Mouse (Mus musculus): ENCODE results near the gene Gm20695.
"Not testable (repeated sequence)": the region's sequence is repeated elsewhere in the genome, so short reads cannot be mapped to it uniquely, and the experiment has no call there.

Gm20695 gene

DNA sequence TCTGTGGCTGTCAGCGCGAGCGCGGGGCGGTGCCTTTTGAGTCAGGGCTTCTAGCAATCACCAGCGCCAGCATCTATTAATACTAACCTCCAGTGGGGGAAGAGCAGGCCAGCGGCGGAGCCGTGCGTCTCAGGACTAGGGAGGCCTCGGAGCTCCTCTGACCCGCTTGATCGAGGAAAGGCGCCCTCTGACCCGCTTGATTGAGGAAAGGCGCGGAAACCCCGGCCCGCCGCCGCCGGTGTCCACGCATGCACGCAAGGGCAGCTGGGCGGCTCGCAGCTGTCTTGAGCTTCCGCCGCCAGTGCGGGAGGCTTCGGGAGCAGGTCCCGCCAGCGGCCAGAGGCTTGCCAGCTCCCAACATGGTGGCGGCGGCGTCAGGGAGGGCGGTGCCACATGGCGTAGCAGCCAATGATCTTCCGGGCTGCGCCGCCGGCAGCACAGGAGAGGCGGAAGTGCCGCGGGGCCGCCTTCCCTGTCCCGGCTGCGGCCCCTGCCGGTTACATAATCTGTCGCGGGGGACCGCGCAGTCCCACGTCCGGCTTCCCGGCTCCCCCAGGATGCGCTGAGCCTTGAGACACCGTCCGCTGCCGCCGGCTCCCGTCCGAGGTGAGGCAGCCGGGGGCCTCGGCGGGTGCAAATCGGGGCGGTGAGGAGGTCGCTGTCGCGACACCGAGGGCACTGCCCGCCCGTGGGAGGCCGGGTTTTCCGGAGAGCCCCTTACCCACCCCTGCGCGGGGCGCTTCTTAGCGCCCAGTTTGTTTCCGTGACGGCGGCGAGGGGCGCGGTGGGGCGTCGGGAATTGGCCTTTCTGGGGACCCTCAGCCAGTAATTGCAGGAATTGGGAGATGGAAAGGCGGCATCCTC lies at the start of gene Gm20695, which contains the start of gene Zfp597:
TSS of gene Gm20695 (plus strand) at position 448 of the 864 bp plus-strand sequence.
TSS of gene Zfp597 (minus strand) at position 361 of the 864 bp plus-strand sequence.
- Histone ChIP-seq H3K9me3 (ENCODE audit: low read length) (no peaks in the 10 kb centered on the region), H3K27me3 (ENCODE audit: insufficient read depth, low read length) (no peaks in the 10 kb centered on the region), H3K4me1 (replicated peaks; ENCODE audit: low read depth, low read length) (peaks cover 24% of the 10 kb centered on the region), H3K4me3 (replicated peaks; ENCODE audit: low read length) (peak within 1 kb of the TSS; percentile 100), H3K36me3 (ENCODE audit: insufficient read depth, low read length) (peaks cover 18% of the 10 kb centered on the region; the same call in 1 of the 2 replicates)
- TF ChIP-seq NANOG (IDR thresholded peaks at IDR 0.05; ENCODE audit: borderline replicate concordance, low read length), result no peak
- TF ChIP-seq POU5F1 (IDR thresholded peaks at IDR 0.05; ENCODE audit: borderline replicate concordance, low read length), result no peak
- no peak for TF ChIP-seq CTCF (conservative IDR thresholded peaks at IDR 0.05; ENCODE audit: low read length)

DNA sequence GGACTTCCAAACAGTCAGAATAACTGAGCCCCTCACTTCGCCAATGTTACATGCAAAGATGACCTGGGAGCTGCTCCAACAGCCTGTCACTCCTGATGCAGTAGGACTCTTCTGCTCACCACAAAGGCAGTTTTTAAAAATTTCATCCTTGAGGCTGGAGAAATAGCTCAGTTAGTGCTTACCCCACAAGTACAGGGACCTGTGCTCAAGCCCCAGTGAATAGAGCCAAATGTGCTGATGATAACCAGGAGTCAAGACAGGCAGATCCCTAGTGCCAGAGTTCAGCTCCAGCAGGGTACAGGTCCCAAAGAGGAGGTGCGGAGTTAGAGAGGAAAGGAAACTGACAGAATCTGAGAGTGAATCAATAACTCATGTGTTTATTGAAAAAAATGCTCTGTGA lies 49.0 kb upstream of the Gm20695 start:
- 0 out of 2 replicates have a peak, but pooled peaks cover 6% of the 10 kb centered on the region for H3K27me3 ChIP-seq (ENCODE audit: insufficient read depth, low read length)
- no peak for TF ChIP-seq CTCF (conservative IDR thresholded peaks at IDR 0.05; ENCODE audit: low read length)
- no peaks in the 10 kb centered on the region for H3K36me3 ChIP-seq (ENCODE audit: insufficient read depth, low read length)

DNA sequence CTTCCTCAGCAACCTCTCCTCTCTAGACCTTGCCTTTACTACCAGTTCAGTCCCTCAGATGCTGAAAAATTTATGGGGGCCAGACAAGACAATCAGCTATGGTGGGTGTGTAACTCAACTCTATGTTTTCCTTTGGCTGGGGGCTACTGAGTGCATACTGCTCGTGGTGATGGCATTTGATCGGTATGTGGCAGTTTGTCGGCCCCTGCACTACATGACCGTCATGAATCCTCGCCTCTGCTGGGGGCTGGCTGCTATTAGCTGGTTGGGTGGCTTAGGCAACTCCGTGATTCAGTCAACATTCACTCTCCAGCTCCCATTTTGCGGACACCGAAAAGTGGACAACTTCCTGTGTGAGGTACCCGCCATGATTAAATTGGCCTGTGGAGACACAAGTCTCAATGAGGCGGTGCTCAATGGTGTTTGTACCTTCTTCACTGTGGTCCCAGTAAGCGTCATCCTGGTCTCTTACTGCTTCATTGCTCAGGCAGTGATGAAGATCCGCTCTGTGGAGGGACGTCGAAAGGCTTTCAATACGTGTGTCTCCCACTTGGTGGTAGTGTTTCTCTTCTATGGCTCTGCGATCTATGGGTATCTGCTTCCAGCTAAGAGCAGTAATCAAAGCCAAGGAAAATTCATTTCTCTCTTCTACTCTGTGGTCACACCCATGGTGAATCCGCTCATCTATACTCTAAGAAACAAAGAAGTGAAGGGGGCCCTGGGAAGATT lies 45.1 kb upstream of the Gm20695 start:
- Histone ChIP-seq H3K4me1 (replicated peaks; ENCODE audit: low read depth, low read length) (peaks cover 29% of the 10 kb centered on the region), H3K27me3 (ENCODE audit: insufficient read depth, low read length) (0 out of 2 replicates have a peak, but pooled peaks cover 6% of the 10 kb centered on the region), H3K36me3 (ENCODE audit: insufficient read depth, low read length) (no peaks in the 10 kb centered on the region), H3K9me3 (ENCODE audit: low read length) (no peaks in the 10 kb centered on the region), H3K4me3 (replicated peaks; ENCODE audit: low read length) (peak overlapping the region; percentile 67)
- TF ChIP-seq CTCF (conservative IDR thresholded peaks at IDR 0.05; ENCODE audit: low read length) (peak; percentile 55), NANOG (IDR thresholded peaks at IDR 0.05; ENCODE audit: borderline replicate concordance, low read length) (no peak)

More for the DNA sequence above, 49.0 kb upstream of the Gm20695 start:
- Histone ChIP-seq H3K4me1 (replicated peaks; ENCODE audit: low read depth, low read length) (peaks cover 9% of the 10 kb centered on the region), H3K9me3 (ENCODE audit: low read length) (no peaks in the 10 kb centered on the region), H3K4me3 (replicated peaks; ENCODE audit: low read length) (no peak overlapping the region)

DNA sequence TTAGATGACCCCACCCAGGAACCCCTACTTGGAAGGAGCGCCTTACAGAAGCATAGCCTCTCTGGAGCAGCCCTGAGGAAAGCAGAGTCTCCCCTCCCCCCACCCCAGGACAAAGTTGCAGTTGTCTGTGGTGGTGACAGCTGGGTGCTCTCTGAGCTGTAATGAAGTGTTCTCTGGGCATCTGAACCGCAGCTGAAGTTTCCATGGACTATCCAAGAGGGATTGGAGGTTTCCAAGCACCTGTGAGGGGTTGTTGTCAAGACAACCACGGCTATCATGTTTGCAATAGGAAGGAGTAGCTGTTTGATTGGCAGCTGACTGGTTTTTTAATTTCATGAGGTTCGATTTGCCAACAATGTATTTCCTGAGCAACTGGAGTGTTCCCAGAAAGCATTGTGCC lies 41.5 kb upstream of the Gm20695 start:
- H3K9me3 ChIP-seq (ENCODE audit: low read length), result no peaks in the 10 kb centered on the region
- peaks cover 49% of the 10 kb centered on the region for H3K4me1 ChIP-seq (replicated peaks; ENCODE audit: low read depth, low read length)
- TF ChIP-seq NANOG (IDR thresholded peaks at IDR 0.05; ENCODE audit: borderline replicate concordance, low read length), result no peak
- TF ChIP-seq CTCF (conservative IDR thresholded peaks at IDR 0.05; ENCODE audit: low read length), result no peak
- TF ChIP-seq POU5F1 (IDR thresholded peaks at IDR 0.05; ENCODE audit: borderline replicate concordance, low read length), result no peak
- 0 out of 2 replicates have a peak, but pooled peaks cover 6% of the 10 kb centered on the region for H3K27me3 ChIP-seq (ENCODE audit: insufficient read depth, low read length)
- H3K36me3 ChIP-seq (ENCODE audit: insufficient read depth, low read length), result no peaks in the 10 kb centered on the region
- no peak overlapping the region; the same call in 1 of the 2 replicates for H3K4me3 ChIP-seq (replicated peaks; ENCODE audit: low read length)

DNA sequence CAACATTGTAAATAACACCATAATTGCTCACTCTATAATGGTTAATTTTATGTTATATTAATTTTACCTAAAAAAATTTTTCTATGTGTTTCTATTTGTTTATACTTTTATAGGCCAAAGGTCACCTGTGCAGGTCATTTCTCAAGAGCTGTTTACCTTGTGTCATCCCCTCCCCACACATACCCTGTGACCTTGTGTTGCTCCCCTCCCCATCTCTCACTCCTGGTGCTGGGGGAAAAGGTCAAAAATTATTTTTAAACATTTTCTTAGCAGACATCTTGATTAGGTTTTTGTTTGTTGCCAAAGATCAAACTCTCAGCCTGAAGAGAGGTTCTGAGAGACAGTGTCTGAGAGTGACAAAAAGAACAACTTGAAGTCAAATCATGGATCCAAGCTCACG lies 40.7 kb upstream of the Gm20695 start:
- Histone ChIP-seq H3K4me3 (replicated peaks; ENCODE audit: low read length) (no peak overlapping the region), H3K36me3 (ENCODE audit: insufficient read depth, low read length) (no peaks in the 10 kb centered on the region), H3K9me3 (ENCODE audit: low read length) (no peaks in the 10 kb centered on the region), H3K27me3 (ENCODE audit: insufficient read depth, low read length) (0 out of 2 replicates have a peak, but pooled peaks cover 3% of the 10 kb centered on the region), H3K4me1 (replicated peaks; ENCODE audit: low read depth, low read length) (peaks cover 58% of the 10 kb centered on the region)
- TF ChIP-seq NANOG (IDR thresholded peaks at IDR 0.05; ENCODE audit: borderline replicate concordance, low read length), result no peak
- no peak for TF ChIP-seq POU5F1 (IDR thresholded peaks at IDR 0.05; ENCODE audit: borderline replicate concordance, low read length)
- TF ChIP-seq CTCF (conservative IDR thresholded peaks at IDR 0.05; ENCODE audit: low read length), result no peak

DNA sequence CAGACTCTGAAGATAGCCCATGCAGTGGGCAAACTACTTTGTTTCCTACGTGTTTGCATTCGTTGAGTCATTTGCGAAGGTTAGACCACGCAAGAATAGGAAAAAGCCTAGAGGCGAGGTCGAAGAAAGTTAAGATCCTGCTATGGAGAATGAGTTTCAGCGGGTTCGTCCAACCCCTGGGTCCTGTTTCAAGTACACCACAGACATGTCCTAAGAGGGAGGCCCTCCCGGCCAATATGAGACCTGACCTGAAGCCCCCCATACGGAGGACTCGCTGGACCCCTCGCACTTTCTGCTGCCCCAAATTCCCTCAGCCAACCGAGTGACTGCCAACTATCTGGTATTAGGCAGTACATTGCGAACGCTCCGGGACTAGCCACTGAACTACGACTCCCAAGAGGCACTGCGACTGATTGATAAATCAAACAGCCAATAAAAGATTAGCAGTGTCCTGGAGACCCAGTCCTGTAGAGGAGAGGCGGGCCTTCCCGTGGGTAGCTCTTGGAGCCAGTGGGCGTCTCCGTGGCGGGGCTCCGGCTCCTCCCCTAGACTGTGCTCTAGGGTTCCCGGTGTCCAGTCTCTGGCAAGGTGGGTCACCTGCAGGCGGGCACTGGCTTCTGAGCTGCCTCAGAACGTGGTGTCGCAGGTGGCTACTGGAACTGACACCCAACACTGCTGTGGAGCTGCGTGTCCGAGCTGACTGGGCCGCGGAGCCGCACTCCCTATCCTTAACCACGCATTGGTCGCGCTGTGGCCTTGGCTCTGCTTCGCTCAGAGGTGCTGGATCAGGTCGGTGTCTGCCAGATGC lies 37.5 kb upstream of the Gm20695 start, which contains the start of gene Zfp174:
TSS of gene Zfp174 (plus strand) at position 558 of the 808 bp plus-strand sequence.
- H3K27me3 ChIP-seq (ENCODE audit: insufficient read depth, low read length), result no peaks in the 10 kb centered on the region
- peak within 1 kb of the TSS; percentile 86 for H3K4me3 ChIP-seq (replicated peaks; ENCODE audit: low read length)
- 0 out of 2 replicates have a peak, but pooled peaks have one; percentile 2 for TF ChIP-seq CTCF (conservative IDR thresholded peaks at IDR 0.05; ENCODE audit: low read length)
- TF ChIP-seq POU5F1 (IDR thresholded peaks at IDR 0.05; ENCODE audit: borderline replicate concordance, low read length), result no peak
- H3K9me3 ChIP-seq (ENCODE audit: low read length), result no peaks in the 10 kb centered on the region
- H3K36me3 ChIP-seq (ENCODE audit: insufficient read depth, low read length), result no peaks in the 10 kb centered on the region
- H3K4me1 ChIP-seq (replicated peaks; ENCODE audit: low read depth, low read length), result peaks cover 80% of the 10 kb centered on the region

DNA sequence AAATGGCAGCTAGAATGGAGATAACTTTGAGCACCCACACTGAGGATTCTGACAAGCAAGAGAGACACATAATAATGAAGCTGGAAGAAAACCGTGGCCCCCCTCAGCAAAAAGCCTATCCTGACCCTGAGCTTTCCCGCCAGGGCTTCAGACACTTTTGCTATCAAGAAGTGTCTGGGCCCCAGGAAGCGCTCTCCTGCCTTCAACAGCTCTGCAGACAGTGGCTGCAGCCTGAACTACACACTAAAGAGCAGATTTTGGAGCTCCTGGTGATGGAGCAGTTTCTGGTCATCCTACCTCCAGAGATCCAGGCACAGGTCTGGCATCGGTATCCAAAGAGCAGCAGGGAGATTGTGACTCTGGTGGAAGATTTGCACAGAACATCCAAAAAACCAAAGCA lies 36.6 kb upstream of the Gm20695 start:
- H3K4me1 ChIP-seq (replicated peaks; ENCODE audit: low read depth, low read length), result peaks cover 80% of the 10 kb centered on the region
- no peak for TF ChIP-seq POU5F1 (IDR thresholded peaks at IDR 0.05; ENCODE audit: borderline replicate concordance, low read length)
- no peak for TF ChIP-seq CTCF (conservative IDR thresholded peaks at IDR 0.05; ENCODE audit: low read length)
- no peak for TF ChIP-seq NANOG (IDR thresholded peaks at IDR 0.05; ENCODE audit: borderline replicate concordance, low read length)
- H3K9me3 ChIP-seq (ENCODE audit: low read length), result no peaks in the 10 kb centered on the region
- peak overlapping the region; percentile 86 for H3K4me3 ChIP-seq (replicated peaks; ENCODE audit: low read length)
- no peaks in the 10 kb centered on the region for H3K36me3 ChIP-seq (ENCODE audit: insufficient read depth, low read length)
- H3K27me3 ChIP-seq (ENCODE audit: insufficient read depth, low read length), result no peaks in the 10 kb centered on the region

DNA sequence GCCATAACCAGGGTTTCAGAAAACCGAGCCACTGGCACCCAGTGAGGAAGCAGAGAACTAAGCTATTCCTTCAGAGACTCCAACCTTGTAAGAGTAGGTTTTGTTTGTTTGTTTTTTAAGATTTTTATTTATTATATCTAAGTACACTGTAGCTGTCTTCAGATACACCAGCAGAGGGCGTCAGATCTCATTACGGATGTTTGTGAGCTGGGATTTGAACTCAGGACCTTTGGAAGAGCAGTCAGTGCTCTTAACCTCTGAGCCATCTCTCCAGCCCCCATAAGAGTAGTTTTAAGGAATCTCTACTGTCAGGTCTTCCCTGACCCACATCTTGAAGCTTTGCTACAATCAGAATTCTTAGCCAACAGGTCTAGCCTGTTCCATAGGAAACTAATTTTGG lies 36.0 kb upstream of the Gm20695 start:
- Histone ChIP-seq H3K27me3 (ENCODE audit: insufficient read depth, low read length) (no peaks in the 10 kb centered on the region), H3K36me3 (ENCODE audit: insufficient read depth, low read length) (no peaks in the 10 kb centered on the region), H3K4me1 (replicated peaks; ENCODE audit: low read depth, low read length) (peaks cover 78% of the 10 kb centered on the region), H3K4me3 (replicated peaks; ENCODE audit: low read length) (no peak overlapping the region), H3K9me3 (ENCODE audit: low read length) (no peaks in the 10 kb centered on the region)
- TF ChIP-seq POU5F1 (IDR thresholded peaks at IDR 0.05; ENCODE audit: borderline replicate concordance, low read length) (no peak), NANOG (IDR thresholded peaks at IDR 0.05; ENCODE audit: borderline replicate concordance, low read length) (no peak), CTCF (conservative IDR thresholded peaks at IDR 0.05; ENCODE audit: low read length) (peak; percentile 22)

DNA sequence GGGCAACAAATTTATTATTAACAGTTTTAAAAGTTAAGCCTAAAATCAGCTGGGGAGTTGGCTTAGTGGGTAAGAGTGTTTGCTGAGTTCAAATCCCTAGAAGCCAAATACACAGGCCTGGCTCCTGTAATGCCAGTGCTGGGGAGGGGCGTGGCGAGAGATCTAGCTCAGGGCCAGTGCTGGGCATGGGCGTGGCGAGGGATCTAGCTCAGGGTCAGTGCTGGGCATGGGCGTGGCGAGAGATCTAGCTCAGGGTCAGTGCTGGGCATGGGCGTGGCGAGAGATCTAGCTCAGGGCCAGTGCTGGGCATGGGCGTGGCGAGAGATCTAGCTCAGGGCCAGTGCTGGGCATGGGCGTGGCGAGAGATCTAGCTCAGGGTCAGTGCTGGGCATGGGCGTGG lies 33.1 kb upstream of the Gm20695 start:
- H3K4me3 ChIP-seq (replicated peaks; ENCODE audit: low read length); H3K9me3 ChIP-seq (ENCODE audit: low read length); H3K36me3 ChIP-seq (ENCODE audit: insufficient read depth, low read length); H3K27me3 ChIP-seq (ENCODE audit: insufficient read depth, low read length): not testable (repeated sequence)
- peaks cover 62% of the 10 kb centered on the region for H3K4me1 ChIP-seq (replicated peaks; ENCODE audit: low read depth, low read length)

Measured in E14TG2a.4 (cell line).